Mouse (Mus musculus) ovary, adult 18-20 months (tissue): ENCODE measurements at regions not wholly inside any gene's neighbourhood (a gene's known extent, or its start where the extent isn't known, plus 50 kb on each side); places are given as distances from the start of the nearest gene placed in this dataset.
"Not testable (repeated sequence)": the region's sequence is repeated elsewhere in the genome, so short reads cannot be mapped to it uniquely, and the experiment has no call there.

Source experiments
- DNase-seq: peaks from one replicate; pipeline ENCODE4 v3.0.0; 2022; ENCODE audit warnings: low spot score, mixed read lengths

- DNase-seq, result no peak
These were observed 498.6 kb upstream of the Acvr2a start for GRCm38 (mm10) chr2:48315306-48315705.

- DNase-seq, result no peak
These were observed 497.6 kb upstream of the Acvr2a start for GRCm38 (mm10) chr2:48316180-48316889.

- DNase-seq, result no peak
These were observed 496.1 kb upstream of the Acvr2a start for GRCm38 (mm10) chr2:48317821-48318220.

- DNase-seq, result no peak
These were observed 495.4 kb upstream of the Acvr2a start for GRCm38 (mm10) chr2:48318384-48319030.

- DNase-seq, result no peak
These were observed 492.4 kb upstream of the Acvr2a start for GRCm38 (mm10) chr2:48321471-48321870.

- no peak for DNase-seq
These were observed 491.6 kb upstream of the Acvr2a start for GRCm38 (mm10) chr2:48322278-48322677.

- DNase-seq, result no peak
These were observed 485.7 kb upstream of the Acvr2a start for GRCm38 (mm10) chr2:48328204-48328603.

GRCm38 (mm10) chr2:48332783-48333182 lies 481.1 kb upstream of the Acvr2a start:
- DNase-seq, result no peak

- DNase-seq, result no peak
These were observed 465.9 kb upstream of the Acvr2a start for GRCm38 (mm10) chr2:48348021-48348420.

GRCm38 (mm10) chr2:48349794-48350193 lies 464.1 kb upstream of the Acvr2a start:
- DNase-seq, result no peak

GRCm38 (mm10) chr2:48350206-48350605 lies 463.7 kb upstream of the Acvr2a start:
- no peak for DNase-seq

GRCm38 (mm10) chr2:48371572-48371971 lies 442.3 kb upstream of the Acvr2a start:
- DNase-seq, result not testable (repeated sequence)

GRCm38 (mm10) chr2:48373086-48373485 lies 440.8 kb upstream of the Acvr2a start:
- no peak for DNase-seq

- DNase-seq, result no peak
These were observed 439.6 kb upstream of the Acvr2a start for GRCm38 (mm10) chr2:48374302-48374701.

GRCm38 (mm10) chr2:48378160-48378559 lies 435.7 kb upstream of the Acvr2a start:
- no peak for DNase-seq

- no peak for DNase-seq
These were observed 435.2 kb upstream of the Acvr2a start for GRCm38 (mm10) chr2:48378749-48379148.

- DNase-seq, result no peak
These were observed 433.8 kb upstream of the Acvr2a start for GRCm38 (mm10) chr2:48380140-48380539.

GRCm38 (mm10) chr2:48380786-48381185 lies 433.1 kb upstream of the Acvr2a start:
- DNase-seq, result no peak

GRCm38 (mm10) chr2:48381481-48382075 lies 432.3 kb upstream of the Acvr2a start:
- DNase-seq, result no peak

GRCm38 (mm10) chr2:48398504-48398903 lies 415.4 kb upstream of the Acvr2a start:
- DNase-seq, result no peak

GRCm38 (mm10) chr2:48399191-48399590 lies 414.7 kb upstream of the Acvr2a start:
- no peak for DNase-seq

- DNase-seq, result no peak
These were observed 411.1 kb upstream of the Acvr2a start for GRCm38 (mm10) chr2:48402813-48403212.

GRCm38 (mm10) chr2:48404460-48404859 lies 409.4 kb upstream of the Acvr2a start:
- no peak for DNase-seq
